Comparison of ENCODE assay signal across 17 mouse cellular contexts in genomic region chr9:95618572-95618971, GRCm38 (mm10).
"Had no signal": no experiment of that assay in that cellular context is flagged by ENCODE, and none has a peak within 500 bp of the region (broad histone marks: within the 10 kb centered on the region; RNA-seq: fewer than 3 reads in every experiment).

No protein-coding gene starts in this region.

- H3K27ac ChIP-seq: intestine, embryonic 15.5 days; layer of hippocampus, adult 2 months; limb, embryonic 13.5 days; liver, embryonic 14.5 days; macrophage; midbrain, embryonic 12.5 days; neural tube, embryonic 12.5 days had no signal

- H3K4me2 ChIP-seq: intestine, embryonic 15.5 days; limb, embryonic 13.5 days; midbrain, embryonic 12.5 days; neural tube, embryonic 12.5 days had no signal

- H3K4me3 ChIP-seq: intestine, embryonic 15.5 days; layer of hippocampus, adult 2 months; limb, embryonic 13.5 days; midbrain, embryonic 12.5 days; myocyte; neural tube, embryonic 12.5 days had no signal

- H3K36me3 ChIP-seq: intestine, embryonic 15.5 days; limb, embryonic 13.5 days; midbrain, embryonic 12.5 days; neural tube, embryonic 12.5 days had no signal

- H3K9me3 ChIP-seq: intestine, embryonic 15.5 days; limb, embryonic 13.5 days; midbrain, embryonic 12.5 days; neural tube, embryonic 12.5 days had no signal

- H3K9ac ChIP-seq: intestine, embryonic 15.5 days; limb, embryonic 13.5 days; liver, embryonic 14.5 days; midbrain, embryonic 12.5 days; neural tube, embryonic 12.5 days had no signal

- ATAC-seq: intestine, embryonic 15.5 days had no signal

- H3K27me3 ChIP-seq: intestine, embryonic 15.5 days; limb, embryonic 13.5 days; midbrain, embryonic 12.5 days; neural tube, embryonic 12.5 days had no signal

- H3K4me1 ChIP-seq: intestine, embryonic 15.5 days; limb, embryonic 13.5 days; neural tube, embryonic 12.5 days had no signal

- DNase-seq: kidney, adult 18-20 months; kidney, postnatal 10 days; kidney, postnatal 4 days; left cerebral cortex, postnatal 4 days; retina, postnatal 1 day; right cerebral cortex, postnatal 4 days; spleen, adult 18-20 months; thymus, adult 18-20 months; thymus, postnatal 25 days had no signal
